Mouse (Mus musculus): ENCODE measurements around the gene Mfsd14a.
"Not testable (repeated sequence)": the region's sequence is repeated elsewhere in the genome, so short reads cannot be mapped to it uniquely, and the experiment has no call there.

The Mfsd14a gene

GRCm38 (mm10) chr3:116662463-116662863 is at the start of gene Mfsd14a:
Mfsd14a (minus strand) TSS chr3:116662677.
- DNase-seq = peak; percentile 99 to 100

GRCm38 (mm10) chr3:116711624-116712435 is 49.4 kb upstream of the Mfsd14a start:
- peak; percentile 90 to 92 for DNase-seq

- DNase-seq = no peak
Measured at GRCm38 (mm10) chr3:116710941-116711340, 48.5 kb upstream of the Mfsd14a start.

GRCm38 (mm10) chr3:116705637-116706204 is 43.2 kb upstream of the Mfsd14a start:
- no peak for DNase-seq

DNA sequence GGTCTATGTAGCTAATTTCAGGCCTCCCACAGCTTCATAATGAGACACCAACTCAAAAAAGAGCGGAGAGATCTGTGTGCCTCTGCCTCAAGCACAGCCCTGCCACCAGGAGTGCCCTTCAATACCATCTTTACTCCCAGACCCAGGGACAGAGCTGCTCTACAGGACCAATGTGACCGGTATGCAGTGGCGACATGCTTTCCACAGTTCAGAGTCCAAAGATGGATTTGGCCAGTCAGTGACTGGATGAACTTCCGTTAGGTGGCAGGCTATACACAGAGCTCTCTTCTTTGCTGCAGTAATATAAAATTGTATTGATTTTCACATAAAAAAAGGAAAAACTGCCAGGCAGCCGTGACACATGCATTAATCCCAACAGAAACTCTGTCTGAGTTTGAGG is 41.4 kb upstream of the Mfsd14a start:
- DNase-seq = no peak

GRCm38 (mm10) chr3:116702647-116703272 is 40.3 kb upstream of the Mfsd14a start:
- DNase-seq = no peak

GRCm38 (mm10) chr3:116701601-116702000 is 39.1 kb upstream of the Mfsd14a start:
- DNase-seq = no peak

DNA sequence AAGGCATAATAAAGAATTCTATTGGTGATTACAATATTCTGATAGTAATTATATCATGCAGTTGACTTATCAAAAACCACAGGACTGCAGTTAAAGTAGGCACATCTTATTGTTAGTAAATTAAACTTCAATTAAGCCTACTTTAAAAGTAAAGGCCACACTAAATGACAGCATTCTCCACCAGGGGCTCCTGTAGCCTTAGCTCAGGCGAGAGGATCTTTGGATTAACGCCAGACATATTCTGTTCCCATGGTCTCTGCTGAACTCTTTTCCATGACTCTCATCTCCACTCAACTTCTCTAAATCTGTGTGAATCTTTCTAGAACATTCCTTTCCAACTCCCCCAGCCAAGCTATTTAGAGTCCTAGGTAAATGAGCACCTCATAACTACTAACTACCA is 36.3 kb upstream of the Mfsd14a start:
- no peak for DNase-seq

DNA sequence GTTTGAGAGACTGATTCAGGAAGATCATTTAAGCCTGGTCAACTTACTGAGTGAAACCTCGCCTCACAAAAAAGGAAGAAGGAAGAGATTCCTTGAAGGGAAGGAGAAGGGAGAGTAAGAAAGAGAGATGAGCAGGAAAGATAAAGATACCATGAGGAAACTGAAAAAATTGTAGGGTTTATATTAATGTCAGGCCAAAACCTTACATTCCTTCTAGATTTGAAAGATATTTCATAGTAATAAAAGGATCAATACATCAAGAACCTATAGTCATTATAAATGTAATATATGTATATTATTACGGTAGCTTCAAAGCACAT is 33.1 kb upstream of the Mfsd14a start:
- DNase-seq = no peak

GRCm38 (mm10) chr3:116694955-116695665 is 32.6 kb upstream of the Mfsd14a start:
- DNase-seq = no peak

GRCm38 (mm10) chr3:116694312-116694711 is 31.8 kb upstream of the Mfsd14a start:
- no peak for DNase-seq

- no peak for DNase-seq
Measured at GRCm38 (mm10) chr3:116681160-116681559, 18.7 kb upstream of the Mfsd14a start, which contains the start of gene Gm43191. Gm43191 (minus strand) TSS chr3:116681260.

DNA sequence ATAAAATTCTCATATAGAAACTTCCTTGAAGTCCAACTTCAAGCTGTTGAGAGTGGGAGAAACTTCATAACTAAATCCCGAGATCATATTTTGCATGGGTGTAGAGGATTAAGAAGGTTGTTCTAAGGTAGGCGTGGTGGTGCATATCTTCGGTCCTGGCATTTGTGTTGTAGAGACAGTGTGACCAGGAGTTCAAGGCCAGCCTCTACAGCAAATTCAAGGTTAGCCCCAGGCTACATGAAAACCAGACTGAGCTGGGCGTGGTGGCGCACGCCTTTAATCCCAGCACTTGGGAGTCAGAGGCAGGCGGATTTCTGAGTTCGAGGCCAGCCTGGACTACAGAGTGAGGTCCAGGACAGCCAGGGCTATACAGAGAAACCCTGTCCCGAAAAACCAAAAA is 1.8 kb upstream of the Mfsd14a start:
- not testable (repeated sequence) for DNase-seq

- DNase-seq = no peak
Measured at GRCm38 (mm10) chr3:116661870-116662414, 535 bp downstream of the Mfsd14a start.

- DNase-seq = no peak
Measured at GRCm38 (mm10) chr3:116661288-116661869, 1.1 kb downstream of the Mfsd14a start.

DNA sequence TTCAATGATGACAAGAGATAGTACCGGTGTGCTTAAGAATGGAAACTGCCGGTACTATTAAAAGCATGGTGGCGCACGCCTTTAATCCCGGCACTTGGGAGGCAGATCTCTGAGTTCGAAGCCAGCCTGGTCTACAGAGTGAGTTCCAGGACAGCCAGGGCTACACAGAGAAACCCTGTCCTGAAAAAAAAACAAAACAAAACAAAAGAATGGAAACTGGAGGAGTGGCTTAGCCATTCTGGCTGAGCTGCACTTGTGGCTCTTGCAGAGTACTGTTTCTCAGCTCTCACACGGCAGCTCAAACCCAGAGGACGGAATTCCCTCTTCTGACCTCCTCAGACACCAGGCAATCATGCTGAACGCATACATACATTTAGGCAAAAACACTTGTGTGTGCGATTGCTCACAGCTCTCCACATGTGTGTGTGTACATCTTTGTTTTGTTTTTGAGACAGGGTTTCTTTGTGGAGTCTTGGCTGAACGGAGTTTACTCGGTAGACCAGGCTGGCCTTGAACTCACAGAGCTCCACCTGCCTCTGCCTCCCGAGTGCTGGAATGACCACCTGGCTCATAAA is 2.5 kb downstream of the Mfsd14a start:
- DNase-seq = no peak

DNA sequence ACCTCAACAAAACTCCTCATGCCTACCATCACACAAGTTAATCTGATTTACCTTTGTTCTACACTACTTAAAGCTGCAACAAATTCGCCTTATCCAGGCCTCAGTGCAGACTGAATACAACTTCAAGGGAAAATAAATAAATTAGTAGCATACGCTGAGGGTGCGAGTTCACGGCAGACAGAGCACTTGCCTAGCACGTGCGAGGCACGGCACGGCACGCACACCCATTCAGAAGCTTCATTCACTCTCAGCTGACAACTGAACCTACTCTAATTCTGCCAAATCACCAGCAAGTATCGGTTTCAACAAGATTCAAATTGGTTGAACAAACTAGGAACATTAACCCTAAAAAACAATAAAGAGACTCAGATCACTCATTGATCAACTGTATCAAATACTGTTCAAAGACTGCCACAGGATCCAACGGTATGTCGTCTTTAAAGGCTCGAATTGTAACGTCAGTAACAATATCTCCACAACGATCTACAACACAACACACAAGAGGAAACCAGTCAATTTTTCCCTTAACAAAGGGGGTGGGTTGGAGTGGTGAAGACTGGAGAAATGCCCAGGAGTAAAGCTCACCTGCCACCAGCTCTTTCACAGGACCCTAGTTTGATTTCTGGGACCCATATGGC is 3.4 kb downstream of the Mfsd14a start:
- no peak for DNase-seq

DNA sequence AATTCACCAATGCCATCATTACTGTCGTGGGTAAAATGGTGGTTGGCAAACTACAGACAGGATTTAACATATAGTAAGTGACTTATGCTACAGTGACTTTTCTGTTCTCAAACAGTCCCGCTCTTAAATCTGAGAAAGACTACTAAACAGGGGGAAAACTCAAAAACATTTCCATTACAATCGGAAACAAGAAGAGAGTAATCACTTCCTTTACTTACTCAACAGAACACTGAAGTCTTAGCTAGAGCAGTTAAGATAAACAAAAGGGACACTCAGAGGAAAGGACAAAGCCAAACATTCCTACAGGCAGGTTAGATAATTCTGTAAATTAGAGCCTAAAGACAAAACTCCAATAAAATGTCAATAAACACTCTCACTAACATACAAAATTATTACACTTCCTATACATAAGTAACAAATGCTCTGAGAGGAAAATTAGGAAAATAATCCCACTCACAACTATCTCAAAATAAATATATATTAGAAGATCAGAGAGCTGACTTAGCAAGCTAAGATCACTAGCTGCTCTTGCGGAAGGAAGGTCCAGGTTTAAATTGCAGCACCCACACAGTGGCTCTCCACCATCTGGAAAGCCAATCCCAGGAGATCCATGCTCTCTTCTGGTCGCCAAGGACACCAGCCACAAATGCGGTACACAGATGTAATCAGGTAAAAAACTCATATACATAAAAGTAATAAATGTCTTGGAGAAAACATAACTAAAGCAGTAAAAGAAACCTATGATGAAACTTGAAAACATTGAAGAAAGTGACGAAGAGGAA is 6.1 kb downstream of the Mfsd14a start:
- DNase-seq = no peak

DNA sequence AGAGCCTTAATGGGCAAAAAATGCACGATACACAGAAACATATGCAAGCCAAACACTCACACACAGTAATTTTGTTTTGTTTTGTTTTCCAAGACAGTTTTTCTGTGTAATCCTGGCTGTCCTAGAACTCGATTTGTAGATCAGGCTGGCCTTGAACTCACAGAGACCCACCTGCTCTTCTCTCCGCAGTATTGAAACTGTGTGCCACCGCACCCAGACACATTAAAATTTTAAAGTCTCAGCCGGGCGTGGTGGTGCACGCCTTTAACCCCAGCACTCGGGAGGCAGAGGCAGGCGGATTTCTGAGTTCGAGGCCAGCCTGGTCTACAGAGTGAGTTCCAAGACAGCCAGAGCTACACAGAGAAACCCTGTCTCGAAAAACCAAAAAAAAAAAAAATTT is 8.4 kb downstream of the Mfsd14a start:
- DNase-seq = not testable (repeated sequence)

GRCm38 (mm10) chr3:116653278-116653945 is 9.1 kb downstream of the Mfsd14a start:
- DNase-seq = no peak

All from lung, postnatal 4 days (tissue).